Mouse (Mus musculus) heart, embryonic 14.5 days (tissue): Measurements from ENCODE around the gene Ctsw. TPM values are rescaled to one million over a fixed set of nuclear protein-coding genes. Genes with fewer than 3 reads are reported as not detected.

Experiments used
- ATAC-seq: fragments of 200-750 bp; cut with Nextera tagmentation; 2 replicates; pipeline ENCODE4 v1.8.0; 2017; ENCODE audit warnings: low read depth, moderate TSS enrichment; ENCODE audit not compliant: insufficient number of reproducible peaks, insufficient read depth, low FRiP score
- H3K27ac ChIP-seq, 2 experiments: fragments of 200-500 bp in 1 of 2; fragments of 300-500 bp in 1 of 2; sonication (generic) in 1 of 2; replicated peaks in 1 of 2; 2 replicates each; pipeline ENCODE4 v1.5.1; 2012 to 2014; ENCODE audit warnings: low read depth in 2 of 2, low read length in 2 of 2, control low read depth in 1 of 2, mild to moderate bottlenecking in 1 of 2, mixed read lengths in 1 of 2; ENCODE audit not compliant: control insufficient read depth in 1 of 2, insufficient read depth in 1 of 2
- H3K27me3 ChIP-seq: fragments of 300-500 bp; sonication (generic); 2 replicates; pipeline ENCODE4 v1.6.1; 2014; ENCODE audit warnings: mild to moderate bottlenecking, low read length, control low read depth; ENCODE audit not compliant: control insufficient read depth, insufficient read depth
- H3K36me3 ChIP-seq: fragments of 300-500 bp; sonication (generic); 2 replicates; pipeline ENCODE4 v1.6.1; 2014; ENCODE audit warnings: mild to moderate bottlenecking, control low read depth, low read length, mixed read lengths; ENCODE audit not compliant: control insufficient read depth, insufficient read depth
- H3K4me1 ChIP-seq, 2 experiments: fragments of 200-500 bp in 1 of 2; fragments of 300-500 bp in 1 of 2; sonication (generic) in 1 of 2; 2 replicates each; pipeline ENCODE4 v1.6.1; 2012 to 2014; ENCODE audit warnings: low read length in 2 of 2, control low read depth in 1 of 2, mixed read lengths in 1 of 2; ENCODE audit not compliant: control insufficient read depth in 2 of 2, insufficient read depth in 2 of 2
- H3K4me2 ChIP-seq: fragments of 300-500 bp; sonication (generic); 2 replicates; pipeline ENCODE4 v1.6.1; 2014; ENCODE audit warnings: mild to moderate bottlenecking, low read length
- H3K4me3 ChIP-seq, 2 experiments: fragments of 200-500 bp in 1 of 2; fragments of 300-500 bp in 1 of 2; sonication (generic) in 1 of 2; 2 replicates each; pipeline ENCODE4 v1.5.1; 2012 to 2014; ENCODE audit warnings: low read length in 2 of 2, mild to moderate bottlenecking in 2 of 2, control low read depth in 1 of 2, low read depth in 1 of 2, moderate library complexity in 1 of 2; ENCODE audit not compliant: control insufficient read depth in 1 of 2, insufficient read depth in 1 of 2
- H3K9ac ChIP-seq: fragments of 300-500 bp; sonication (generic); 2 replicates; pipeline ENCODE4 v1.6.1; 2014; ENCODE audit warnings: mild to moderate bottlenecking, low read length
- H3K9me3 ChIP-seq: fragments of 300-500 bp; sonication (generic); 2 replicates; pipeline ENCODE4 v1.6.1; 2016; ENCODE audit warnings: low read length, control low read depth; ENCODE audit not compliant: control insufficient read depth
- WGBS: fragments of 180-500 bp; shearing (Covaris S2); extraction: QIAGEN DNeasy Blood & Tissue Kit; methylation state at CpG from one replicate; pipeline ENCODE4 v1.1.7; 2014; 5-methylcytosine and 5-hydroxymethylcytosine counted together
- polyA plus RNA-seq: library from polyadenylated mRNA; unstranded; fragments of >200 nt; fragmentation: Nextera tagmentation; extraction: Ambion mirVana; gene quantifications from 2 replicates; pipeline ENCODE4 v1.2.1, GENCODE M21; 2014

The Ctsw gene
- polyA plus RNA-seq, 1 experiment from 2014 or later: 1.4 TPM

- peaks cover 28% of the 10 kb centered on the region for H3K27me3 ChIP-seq
- H3K9ac ChIP-seq: no peak overlapping the region
- WGBS: 75% methylated on average over 6 of the region's 6 CpGs
- no peak overlapping the region for H3K4me3 ChIP-seq
- H3K9me3 ChIP-seq: no peaks in the 10 kb centered on the region
- H3K4me1 ChIP-seq: peaks cover 6 to 32% of the 10 kb centered on the region in 2 experiments
- H3K27ac ChIP-seq: no peak overlapping the region
- H3K4me2 ChIP-seq: no peak overlapping the region
- ATAC-seq: no peak
- peaks cover 15% of the 10 kb centered on the region for H3K36me3 ChIP-seq
Observed at GRCm38 (mm10) chr19:5451766-5452165, 16.5 kb downstream of the Ctsw start.

- Histone ChIP-seq H3K4me3 (no peak overlapping the region), H3K9ac (no peak overlapping the region), H3K27me3 (peaks cover 42% of the 10 kb centered on the region), H3K9me3 (no peaks in the 10 kb centered on the region), H3K27ac (no peak overlapping the region), H3K36me3 (peaks cover 12% of the 10 kb centered on the region), H3K4me2 (no peak overlapping the region), H3K4me1 (peaks cover 0 to 15% of the 10 kb centered on the region in 2 experiments; a peak in 3 of 4 replicates)
- 69% methylated on average over 3 of the region's 3 CpGs for WGBS
- ATAC-seq: no peak
Observed at GRCm38 (mm10) chr19:5449673-5450072, 18.6 kb downstream of the Ctsw start.

GRCm38 (mm10) chr19:5448354-5449150 is 19.8 kb downstream of the Ctsw start:
- 6% methylated on average over 36 of the region's 36 CpGs for WGBS
- Histone ChIP-seq H3K4me2 (peak overlapping the region; percentile 98), H3K27me3 (peaks cover 46% of the 10 kb centered on the region), H3K4me1 (peaks cover 0 to 14% of the 10 kb centered on the region in 2 experiments; a peak in 3 of 4 replicates), H3K36me3 (peaks cover under 1% of the 10 kb centered on the region), H3K4me3 (peak overlapping the region; percentile 49 to 58), H3K9me3 (no peaks in the 10 kb centered on the region), H3K9ac (peak overlapping the region; percentile 54; the same call in 1 of the 2 replicates), H3K27ac (no peak overlapping the region)
- ATAC-seq: no peak

GRCm38 (mm10) chr19:5447515-5448353 is 20.6 kb downstream of the Ctsw start, which contains the start of gene Fosl1:
TSS of gene Fosl1 (plus strand) at chr19:5447547.
- H3K9me3 ChIP-seq: no peaks in the 10 kb centered on the region
- no peak within 1 kb of the TSS for H3K27ac ChIP-seq
- peaks cover 0 to 14% of the 10 kb centered on the region in 2 experiments; a peak in 3 of 4 replicates for H3K4me1 ChIP-seq
- H3K27me3 ChIP-seq: peaks cover 46% of the 10 kb centered on the region
- no peaks in the 10 kb centered on the region for H3K36me3 ChIP-seq
- peak within 1 kb of the TSS; percentile 54 for H3K9ac ChIP-seq
- ATAC-seq: peak; percentile 35; the same call in 1 of the 2 replicates
- H3K4me3 ChIP-seq: peak within 1 kb of the TSS; percentile 49 to 58
- WGBS: under 1% methylated on average over 69 of the region's 70 CpGs
- peak within 1 kb of the TSS; percentile 98 for H3K4me2 ChIP-seq

- Histone ChIP-seq H3K9ac (no peak overlapping the region), H3K4me3 (no peak overlapping the region), H3K36me3 (no peaks in the 10 kb centered on the region), H3K27me3 (peaks cover 46% of the 10 kb centered on the region), H3K9me3 (no peaks in the 10 kb centered on the region), H3K4me1 (peaks cover 0 to 14% of the 10 kb centered on the region in 2 experiments; a peak in 3 of 4 replicates), H3K4me2 (no peak overlapping the region), H3K27ac (no peak overlapping the region)
- no peak for ATAC-seq
- WGBS: 86% methylated on average over 5 of the region's 5 CpGs
Observed at GRCm38 (mm10) chr19:5445747-5446146, 22.6 kb downstream of the Ctsw start.

- H3K4me3 ChIP-seq: no peak overlapping the region
- H3K36me3 ChIP-seq: no peaks in the 10 kb centered on the region
- H3K27me3 ChIP-seq: peaks cover 46% of the 10 kb centered on the region
- H3K4me2 ChIP-seq: no peak overlapping the region
- peaks cover 3% of the 10 kb centered on the region; the same call in 1 of the 2 replicates for H3K9me3 ChIP-seq
- 24% methylated on average over 7 of the region's 7 CpGs for WGBS
- H3K4me1 ChIP-seq: peaks cover 0 to 14% of the 10 kb centered on the region in 2 experiments; a peak in 3 of 4 replicates
- no peak overlapping the region for H3K9ac ChIP-seq
- H3K27ac ChIP-seq: no peak overlapping the region
- no peak for ATAC-seq
Observed at GRCm38 (mm10) chr19:5444954-5445353, 23.4 kb downstream of the Ctsw start.

- no peak overlapping the region for H3K4me3 ChIP-seq
- no peak overlapping the region for H3K4me2 ChIP-seq
- H3K27ac ChIP-seq: no peak overlapping the region
- H3K9ac ChIP-seq: no peak overlapping the region
- peaks cover 0 to 14% of the 10 kb centered on the region in 2 experiments; a peak in 3 of 4 replicates for H3K4me1 ChIP-seq
- H3K9me3 ChIP-seq: peaks cover 3% of the 10 kb centered on the region; the same call in 1 of the 2 replicates
- peaks cover 45% of the 10 kb centered on the region for H3K27me3 ChIP-seq
- H3K36me3 ChIP-seq: no peaks in the 10 kb centered on the region
- 63% methylated on average over 9 of the region's 9 CpGs for WGBS
- ATAC-seq: no peak
Observed at GRCm38 (mm10) chr19:5444371-5444908, 23.9 kb downstream of the Ctsw start.
